Mouse (Mus musculus) kidney, embryonic 16.5 days (tissue): ENCODE measurements around the gene Gm49342. TPM values are rescaled to one million over a fixed set of nuclear protein-coding genes. Genes with fewer than 3 reads are reported as not detected.
"Not testable (repeated sequence)": the region's sequence is repeated elsewhere in the genome, so short reads cannot be mapped to it uniquely, and the experiment has no call there.

Experiments used
- ATAC-seq: fragments of 200-750 bp; cut with Nextera tagmentation; 2 replicates; pipeline ENCODE4 v1.8.0; 2017; ENCODE audit warnings: moderate TSS enrichment; ENCODE audit not compliant: low FRiP score, low TSS enrichment
- H3K27ac ChIP-seq: fragments of 300-500 bp; sonication (generic); 2 replicates; pipeline ENCODE4 v1.5.1; 2014; ENCODE audit warnings: low read length
- H3K27me3 ChIP-seq: fragments of 300-500 bp; sonication (generic); 2 replicates; pipeline ENCODE4 v1.6.1; 2014; ENCODE audit warnings: low read length, control low read depth, mixed read lengths; ENCODE audit not compliant: insufficient read depth
- H3K36me3 ChIP-seq: fragments of 300-500 bp; sonication (generic); 2 replicates; pipeline ENCODE4 v1.6.1; 2014; ENCODE audit warnings: low read length, control low read depth, mixed read lengths; ENCODE audit not compliant: insufficient read depth
- H3K4me1 ChIP-seq: fragments of 300-500 bp; sonication (generic); 2 replicates; pipeline ENCODE4 v1.6.1; 2014; ENCODE audit warnings: low read length, control low read depth, mixed read lengths; ENCODE audit not compliant: insufficient read depth
- H3K4me2 ChIP-seq: fragments of 300-500 bp; sonication (generic); replicated peaks from 2 replicates; pipeline ENCODE4 v1.6.1; 2014; ENCODE audit warnings: low read depth, low read length
- H3K4me3 ChIP-seq: fragments of 300-500 bp; sonication (generic); 2 replicates; pipeline ENCODE4 v1.5.1; 2014; ENCODE audit warnings: mild to moderate bottlenecking, low read length
- H3K9ac ChIP-seq: fragments of 300-500 bp; sonication (generic); replicated peaks from 2 replicates; pipeline ENCODE4 v1.6.1; 2014; ENCODE audit warnings: low read length
- H3K9me3 ChIP-seq: fragments of 300-500 bp; sonication (generic); 2 replicates; pipeline ENCODE4 v1.6.1; 2016; ENCODE audit warnings: low read length, control low read depth
- WGBS: fragments of 180-500 bp; shearing (Covaris S2); extraction: QIAGEN DNeasy Blood & Tissue Kit; methylation state at CpG from one replicate; pipeline ENCODE4 v1.1.7; 2014; 5-methylcytosine and 5-hydroxymethylcytosine counted together
- polyA plus RNA-seq: library from polyadenylated mRNA; unstranded; fragments of >200 nt; fragmentation: Nextera tagmentation; extraction: Ambion mirVana; gene quantifications from 2 replicates; pipeline ENCODE4 v1.2.1, GENCODE M21; 2015

Gene Gm49342
- polyA plus RNA-seq, 1 experiment from 2014 or later = not detected

- ATAC-seq = no peak
- peaks cover 16% of the 10 kb centered on the region for H3K4me1 ChIP-seq
- WGBS = 14% methylated on average over 9 of the region's 9 CpGs
- 0 out of 2 replicates have a peak overlapping the region, but pooled peaks have one; percentile 14 for H3K4me2 ChIP-seq
- H3K9ac ChIP-seq = peak overlapping the region; percentile 13
- H3K36me3 ChIP-seq = no peaks in the 10 kb centered on the region
- no peak overlapping the region for H3K4me3 ChIP-seq
- no peaks in the 10 kb centered on the region for H3K9me3 ChIP-seq
- H3K27ac ChIP-seq = no peak overlapping the region
- no peaks in the 10 kb centered on the region for H3K27me3 ChIP-seq
Observed at GRCm38 (mm10) chr14:50976674-50977073, 32.4 kb downstream of the Gm49342 start.

DNA sequence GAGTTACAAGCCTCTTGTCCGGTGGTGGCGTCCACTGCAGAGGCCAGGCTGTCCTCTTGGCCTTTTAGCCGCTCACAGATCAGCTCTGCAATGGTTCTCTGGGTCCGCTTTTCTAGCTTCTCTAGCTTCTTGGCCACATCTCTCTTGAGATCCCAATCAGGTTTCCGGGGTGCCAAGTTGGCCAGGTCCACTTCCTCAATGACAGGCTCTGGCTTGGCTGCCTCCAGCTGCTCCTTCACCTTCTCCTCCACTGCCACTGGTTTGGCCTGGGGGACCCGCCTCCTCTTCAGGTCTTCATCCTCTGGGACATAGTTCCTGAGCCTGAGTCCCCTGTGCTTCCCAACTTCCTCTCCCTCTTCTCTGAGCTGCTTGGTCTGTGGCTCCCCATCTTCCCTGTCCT, 34.1 kb downstream of the Gm49342 start:
- H3K27me3 ChIP-seq, H3K4me2 ChIP-seq, H3K36me3 ChIP-seq, H3K9me3 ChIP-seq, ATAC-seq, H3K4me3 ChIP-seq, H3K9ac ChIP-seq, H3K27ac ChIP-seq: not testable (repeated sequence)
- 84% methylated on average over 6 of the region's 6 CpGs for WGBS
- H3K4me1 ChIP-seq = peaks cover 18% of the 10 kb centered on the region

DNA sequence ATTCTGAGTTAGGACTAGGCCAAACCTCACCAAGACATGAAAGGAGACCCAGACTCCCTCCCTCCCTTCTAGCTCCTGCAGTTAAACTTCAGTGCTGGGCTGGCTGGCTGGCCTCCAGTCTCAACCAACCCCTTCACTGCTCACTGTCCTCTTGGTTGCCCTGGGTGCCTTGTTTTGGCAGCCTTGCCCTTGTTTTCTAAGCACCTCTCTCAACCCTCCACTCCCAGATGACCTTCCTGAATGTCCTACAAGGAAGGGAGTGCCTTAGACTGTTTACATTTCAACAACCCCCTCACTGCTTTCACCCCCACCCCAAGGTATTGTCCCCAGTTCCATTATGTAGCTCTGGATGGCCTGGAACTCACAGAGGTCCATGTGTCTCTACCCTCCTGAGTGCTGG, 35.3 kb downstream of the Gm49342 start:
- no peak overlapping the region for H3K4me2 ChIP-seq
- no peaks in the 10 kb centered on the region for H3K9me3 ChIP-seq
- peaks cover 18% of the 10 kb centered on the region for H3K4me1 ChIP-seq
- no peaks in the 10 kb centered on the region for H3K36me3 ChIP-seq
- H3K9ac ChIP-seq = no peak overlapping the region
- no peaks in the 10 kb centered on the region for H3K27me3 ChIP-seq
- no peak overlapping the region for H3K4me3 ChIP-seq
- no peak for ATAC-seq
- H3K27ac ChIP-seq = peak overlapping the region; percentile 61; the same call in 1 of the 2 replicates

DNA sequence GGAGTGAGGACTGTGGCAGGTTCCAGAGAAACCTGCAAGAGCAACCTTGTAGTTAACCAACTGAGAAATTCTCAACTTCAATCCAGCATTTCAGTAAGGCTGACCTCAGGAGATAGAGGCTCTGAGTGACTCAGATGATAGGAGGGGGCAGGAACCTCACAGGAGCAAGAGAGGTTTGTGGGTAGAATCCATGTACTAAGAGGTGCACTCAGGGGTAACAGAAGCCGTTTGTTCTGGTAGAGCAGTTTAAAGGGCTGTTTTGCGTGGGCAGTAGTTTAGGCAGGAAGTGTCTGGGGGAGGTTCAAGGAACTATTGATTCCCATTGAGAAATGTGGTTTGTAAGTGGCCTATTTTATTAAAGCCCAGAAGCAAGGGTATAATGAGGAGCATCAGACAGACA, 36.9 kb downstream of the Gm49342 start:
- Histone ChIP-seq H3K9ac (no peak overlapping the region), H3K4me1 (peaks cover 18% of the 10 kb centered on the region), H3K36me3 (no peaks in the 10 kb centered on the region), H3K4me3 (no peak overlapping the region), H3K9me3 (no peaks in the 10 kb centered on the region), H3K27ac (peak overlapping the region; percentile 76), H3K4me2 (no peak overlapping the region), H3K27me3 (no peaks in the 10 kb centered on the region)
- WGBS = 13% methylated on average over 2 of the region's 2 CpGs
- ATAC-seq = peak; percentile 83

- no peak for ATAC-seq
Observed at GRCm38 (mm10) chr14:50981837-50982236, 37.5 kb downstream of the Gm49342 start.

GRCm38 (mm10) chr14:50987668-50988067, 43.4 kb downstream of the Gm49342 start:
- no peaks in the 10 kb centered on the region for H3K9me3 ChIP-seq
- ATAC-seq = no peak
- no peaks in the 10 kb centered on the region; the same call in 1 of the 2 replicates for H3K4me1 ChIP-seq
- H3K27ac ChIP-seq = no peak overlapping the region
- H3K4me3 ChIP-seq = no peak overlapping the region
- H3K36me3 ChIP-seq = no peaks in the 10 kb centered on the region
- 87% methylated on average over 2 of the region's 2 CpGs for WGBS
- H3K9ac ChIP-seq = no peak overlapping the region
- no peak overlapping the region for H3K4me2 ChIP-seq
- H3K27me3 ChIP-seq = no peaks in the 10 kb centered on the region

More at GRCm38 (mm10) chr14:50981837-50982236, 37.5 kb downstream of the Gm49342 start:
- H3K36me3 ChIP-seq = no peaks in the 10 kb centered on the region
- H3K4me3 ChIP-seq = no peak overlapping the region
- peak overlapping the region; percentile 55; the same call in 1 of the 2 replicates for H3K27ac ChIP-seq
- no peaks in the 10 kb centered on the region for H3K9me3 ChIP-seq
- no peaks in the 10 kb centered on the region for H3K27me3 ChIP-seq
- H3K4me2 ChIP-seq = no peak overlapping the region
- H3K9ac ChIP-seq = no peak overlapping the region
- 57% methylated on average over 5 of the region's 5 CpGs for WGBS
- H3K4me1 ChIP-seq = peaks cover 15% of the 10 kb centered on the region

GRCm38 (mm10) chr14:50991037-50991436, 46.7 kb downstream of the Gm49342 start:
- no peak overlapping the region for H3K4me2 ChIP-seq
- no peaks in the 10 kb centered on the region for H3K27me3 ChIP-seq
- no peak overlapping the region for H3K4me3 ChIP-seq
- no peak overlapping the region for H3K9ac ChIP-seq
- H3K9me3 ChIP-seq = no peaks in the 10 kb centered on the region
- WGBS = 77% methylated on average over 3 of the region's 3 CpGs
- H3K27ac ChIP-seq = peak overlapping the region; percentile 36; the same call in 1 of the 2 replicates
- ATAC-seq = peak; percentile 87; the same call in 1 of the 2 replicates
- H3K36me3 ChIP-seq = no peaks in the 10 kb centered on the region
- H3K4me1 ChIP-seq = peaks cover 3% of the 10 kb centered on the region; the same call in 1 of the 2 replicates

DNA sequence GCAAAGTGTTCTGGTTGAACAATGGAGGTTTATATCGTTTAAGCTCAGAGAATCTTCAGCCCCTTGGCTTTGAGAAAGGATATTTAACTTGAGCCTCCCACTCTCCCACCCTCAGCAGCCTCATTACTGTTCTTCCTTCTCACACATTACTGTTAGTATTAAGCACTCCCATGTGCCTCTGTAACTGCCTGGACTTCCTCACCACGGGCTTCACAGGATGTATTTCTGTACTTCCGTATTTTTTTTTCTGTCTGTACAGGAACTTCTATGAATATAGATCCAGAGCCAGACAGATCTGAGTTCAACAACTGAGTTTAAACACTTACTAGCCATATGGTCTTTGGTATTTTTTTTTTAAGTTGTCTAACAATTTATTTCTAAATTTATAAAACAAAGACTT, 52.8 kb downstream of the Gm49342 start:
- no peaks in the 10 kb centered on the region for H3K27me3 ChIP-seq
- 62% methylated on average over 3 of the region's 3 CpGs for WGBS
- H3K9me3 ChIP-seq = no peaks in the 10 kb centered on the region
- peaks cover 10% of the 10 kb centered on the region; the same call in 1 of the 2 replicates for H3K4me1 ChIP-seq
- H3K4me3 ChIP-seq = no peak overlapping the region
- no peak overlapping the region for H3K4me2 ChIP-seq
- no peak for ATAC-seq
- no peaks in the 10 kb centered on the region for H3K36me3 ChIP-seq
- no peak overlapping the region for H3K27ac ChIP-seq
- H3K9ac ChIP-seq = no peak overlapping the region

DNA sequence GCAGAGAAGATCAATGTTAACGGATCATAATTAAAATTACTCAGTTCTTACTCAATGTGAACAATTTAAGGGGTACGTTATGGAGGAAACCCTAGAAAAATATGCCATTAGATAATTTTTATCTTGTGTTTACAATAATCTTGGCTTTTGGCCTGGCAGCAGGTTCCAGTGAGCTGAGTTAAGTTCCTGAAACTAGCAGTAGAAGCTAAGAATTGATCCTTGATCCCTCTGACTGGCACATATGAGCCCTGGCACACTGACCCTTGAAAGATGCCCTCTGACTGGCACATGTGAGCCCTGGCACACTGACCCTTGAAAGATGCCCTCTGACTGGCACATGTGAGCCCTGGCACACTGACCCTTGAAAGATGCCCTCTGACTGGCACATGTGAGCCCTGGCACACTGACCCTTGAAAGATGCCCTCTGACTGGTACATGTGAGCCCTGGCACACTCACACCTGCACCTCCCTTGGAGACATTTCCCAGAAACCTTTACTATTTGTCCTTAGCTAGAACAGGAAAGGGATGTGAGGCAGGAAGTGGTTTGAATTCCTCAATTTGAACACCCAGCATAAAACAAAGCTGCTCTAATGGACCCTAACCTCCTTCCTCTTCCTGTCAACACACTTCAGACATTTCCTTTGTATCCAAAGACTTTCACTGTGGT, 53.8 kb downstream of the Gm49342 start:
- WGBS = 83% methylated on average over 2 of the region's 2 CpGs
- no peak overlapping the region for H3K27ac ChIP-seq
- no peaks in the 10 kb centered on the region for H3K9me3 ChIP-seq
- no peaks in the 10 kb centered on the region for H3K36me3 ChIP-seq
- ATAC-seq = no peak
- H3K9ac ChIP-seq = no peak overlapping the region
- no peak overlapping the region for H3K4me3 ChIP-seq
- no peaks in the 10 kb centered on the region for H3K27me3 ChIP-seq
- H3K4me1 ChIP-seq = peaks cover 10% of the 10 kb centered on the region; the same call in 1 of the 2 replicates
- no peak overlapping the region for H3K4me2 ChIP-seq

DNA sequence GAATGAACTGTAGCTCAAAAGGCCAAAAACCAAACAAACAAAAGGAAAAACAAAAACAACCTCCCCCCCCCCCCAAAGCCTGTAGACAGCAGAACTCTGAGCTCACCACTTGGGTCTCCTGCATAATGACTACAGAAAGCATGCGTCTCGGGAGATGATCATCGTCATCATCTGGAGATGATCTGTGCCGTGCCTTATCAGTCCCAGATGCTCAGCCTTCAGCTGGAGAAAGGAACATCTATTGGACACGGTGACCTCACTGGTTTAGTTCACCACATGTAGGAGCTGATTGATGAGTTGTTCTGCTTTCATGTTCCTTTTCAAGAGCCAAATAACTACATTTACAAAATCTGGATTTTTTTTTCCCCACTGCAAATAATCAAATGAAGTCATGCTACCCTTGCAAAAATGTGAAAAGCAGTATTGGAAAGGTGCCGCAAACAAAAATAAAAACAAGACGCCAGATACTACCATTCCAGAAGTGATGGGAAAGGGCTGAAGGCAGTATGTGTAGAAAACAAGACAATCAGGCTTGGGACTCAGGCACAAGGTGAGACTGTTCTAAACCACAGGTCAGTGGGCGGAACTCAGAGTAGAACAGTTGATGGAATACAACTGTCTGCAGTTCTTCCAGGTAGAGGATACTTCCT, 63.0 kb downstream of the Gm49342 start, which contains the start of gene Rnase10:
Gene Rnase10 (plus strand): TSS at position 600 of the 650 bp plus-strand sequence.
- no peaks in the 10 kb centered on the region for H3K27me3 ChIP-seq
- no peaks in the 10 kb centered on the region for H3K9me3 ChIP-seq
- no peaks in the 10 kb centered on the region for H3K36me3 ChIP-seq
- no peak within 1 kb of the TSS for H3K4me2 ChIP-seq
- WGBS = 88% methylated on average over 8 of the region's 8 CpGs
- no peak within 1 kb of the TSS for H3K4me3 ChIP-seq
- H3K27ac ChIP-seq = peak within 1 kb of the TSS; percentile 47
- no peak for ATAC-seq
- H3K9ac ChIP-seq = no peak within 1 kb of the TSS
- H3K4me1 ChIP-seq = no peaks in the 10 kb centered on the region; the same call in 1 of the 2 replicates
